Mouse (Mus musculus) brain, embryonic 14.5 days (tissue): ENCODE results near the gene Hspb8. TPM values are rescaled to one million over a fixed set of nuclear protein-coding genes. Genes with fewer than 3 reads are reported as not detected.
"Not testable (repeated sequence)": the region's sequence is repeated elsewhere in the genome, so short reads cannot be mapped to it uniquely, and the experiment has no call there.

Source experiments
- DNase-seq: peaks from one replicate; pipeline ENCODE4 v3.0.0-alpha.2; 2011; ENCODE audit warnings: low read depth
- CTCF ChIP-seq: fragments of 200-500 bp; IDR thresholded peaks from 2 replicates; pipeline ENCODE4 v1.5.1; 2012; ENCODE audit warnings: inconsistent platforms, mild to moderate bottlenecking, moderate library complexity, borderline replicate concordance; ENCODE audit not compliant: insufficient read depth, insufficient read length; ENCODE audit errors: extremely low read depth
- POLR2A ChIP-seq: fragments of 200-500 bp; IDR thresholded peaks from 2 replicates; pipeline ENCODE4 v1.6.1; 2012; ENCODE audit warnings: mild to moderate bottlenecking, inconsistent platforms, borderline replicate concordance; ENCODE audit not compliant: poor library complexity, insufficient read depth, insufficient read length, severe bottlenecking; ENCODE audit errors: extremely low read depth
- polyA plus RNA-seq: library from polyadenylated mRNA; depleted of rRNA; stranded (reverse); fragments of >200 nt; gene quantifications from 2 replicates; pipeline ENCODE4 v1.2.3, GENCODE M21; 2012

Gene Hspb8
- polyA plus RNA-seq, 1 experiment: 7.8 TPM

- no peak for TF ChIP-seq POLR2A
- TF ChIP-seq CTCF: no peak
- DNase-seq: no peak
These were observed 16.7 kb downstream of the Hspb8 start for GRCm38 (mm10) chr5:116405934-116406333.

- no peak for TF ChIP-seq CTCF
- no peak for TF ChIP-seq POLR2A
- no peak for DNase-seq
These were observed 18.6 kb downstream of the Hspb8 start for GRCm38 (mm10) chr5:116404063-116404462.

- TF ChIP-seq CTCF: no peak
- TF ChIP-seq POLR2A: no peak
- no peak for DNase-seq
These were observed 21.9 kb downstream of the Hspb8 start for GRCm38 (mm10) chr5:116400801-116401200.

- TF ChIP-seq CTCF: no peak
- no peak for TF ChIP-seq POLR2A
- no peak for DNase-seq
These were observed 22.5 kb downstream of the Hspb8 start for GRCm38 (mm10) chr5:116400042-116400730.

GRCm38 (mm10) chr5:116396104-116396503, 26.6 kb downstream of the Hspb8 start:
- TF ChIP-seq CTCF (no peak), POLR2A (no peak)
- DNase-seq: no peak

- TF ChIP-seq CTCF (no peak), POLR2A (no peak)
These were observed 30.1 kb downstream of the Hspb8 start for GRCm38 (mm10) chr5:116392603-116393002.

GRCm38 (mm10) chr5:116389856-116390542, 32.7 kb downstream of the Hspb8 start:
- DNase-seq: peak; percentile 92
- TF ChIP-seq CTCF (no peak), POLR2A (no peak)

More at GRCm38 (mm10) chr5:116392603-116393002, 30.1 kb downstream of the Hspb8 start:
- no peak for DNase-seq

GRCm38 (mm10) chr5:116389321-116389720, 33.3 kb downstream of the Hspb8 start:
- no peak for TF ChIP-seq POLR2A
- TF ChIP-seq CTCF: no peak
- no peak for DNase-seq

- TF ChIP-seq CTCF: no peak
- TF ChIP-seq POLR2A: no peak
- DNase-seq: no peak
These were observed 35.2 kb downstream of the Hspb8 start for GRCm38 (mm10) chr5:116387302-116387935.

GRCm38 (mm10) chr5:116386020-116386419, 36.6 kb downstream of the Hspb8 start:
- DNase-seq: peak; percentile 56
- TF ChIP-seq CTCF (peak; percentile 67), POLR2A (no peak)

GRCm38 (mm10) chr5:116382646-116383045, 40.0 kb downstream of the Hspb8 start:
- not testable (repeated sequence) for DNase-seq
